Mouse (Mus musculus): Measurements from ENCODE around the gene Vps45.

DNA sequence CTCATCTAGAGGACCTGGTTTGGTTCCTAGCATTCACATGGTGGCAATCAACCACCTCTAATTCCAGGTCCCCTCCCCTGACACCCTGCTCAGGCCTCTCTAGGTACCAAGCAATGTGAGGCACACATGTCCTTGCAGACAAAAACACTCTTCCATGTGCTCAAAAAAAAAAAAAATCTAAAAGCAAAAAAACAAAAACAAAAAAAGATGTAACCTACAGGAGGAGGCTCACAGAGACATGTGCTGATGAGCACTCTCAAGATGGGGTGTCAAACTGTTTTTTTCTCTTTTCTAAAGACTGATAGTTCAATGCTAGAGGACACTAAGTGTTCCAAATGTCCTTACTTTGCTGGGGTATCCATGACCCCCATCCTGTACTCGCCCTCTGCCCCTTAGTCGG, 23.8 kb upstream of the Vps45 start:
- TF ChIP-seq NANOG (IDR thresholded peaks at IDR 0.05; ENCODE audit: borderline replicate concordance, low read length) (no peak), CTCF (conservative IDR thresholded peaks at IDR 0.05; ENCODE audit: low read length) (no peak), POU5F1 (IDR thresholded peaks at IDR 0.05; ENCODE audit: borderline replicate concordance, low read length) (no peak)

Measured in E14TG2a.4 (cell line).